Mouse (Mus musculus) cerebellum, postnatal 10 days (tissue): ENCODE measurements at regions not wholly inside any gene's neighbourhood (a gene's known extent, or its start where the extent isn't known, plus 50 kb on each side); places are given as distances from the start of the nearest gene placed in this dataset.
A peak's percentile ranks its signal among the peaks of the same experiment; 100 is the strongest.

Experiments used
- DNase-seq, 2 experiments: peaks; one replicate each; pipeline ENCODE4 v3.0.0; 2021; ENCODE audit warnings: mixed read lengths in 2 of 2

- peak in 1 of 2 experiments; percentile 11 for DNase-seq
Observed at GRCm38 (mm10) chr4:84805431-84805830, 78.7 kb upstream of the Cntln start.

GRCm38 (mm10) chr4:84793156-84793919 is 90.8 kb upstream of the Cntln start:
- DNase-seq: no peak

- peak; percentile 19 to 37 for DNase-seq
Observed at GRCm38 (mm10) chr4:84786583-84786982, 97.5 kb upstream of the Cntln start.

GRCm38 (mm10) chr4:84768161-84768560 is 93.1 kb upstream of the Bnc2 start:
- no peak for DNase-seq

- no peak for DNase-seq
Observed at GRCm38 (mm10) chr4:84766708-84767425, 91.8 kb upstream of the Bnc2 start.

GRCm38 (mm10) chr4:84757172-84757571 is 82.1 kb upstream of the Bnc2 start:
- DNase-seq: no peak

GRCm38 (mm10) chr4:84752613-84753185 is 77.6 kb upstream of the Bnc2 start:
- peak; percentile 20 to 45 for DNase-seq

- DNase-seq: no peak
Observed at GRCm38 (mm10) chr4:84741301-84741700, 66.2 kb upstream of the Bnc2 start.

GRCm38 (mm10) chr4:84740816-84741215 is 65.7 kb upstream of the Bnc2 start:
- DNase-seq: no peak
